Mouse (Mus musculus) erythroblast, embryonic 14.5 days (primary cell): Measurements from ENCODE around the gene Rbfox3.

Source experiments
- GATA1 ChIP-seq: IDR thresholded peaks from 2 replicates; pipeline ENCODE4 v1.6.1; 2012; ENCODE audit warnings: low read length, inconsistent platforms, mixed read lengths
- TAL1 ChIP-seq: IDR thresholded peaks from 3 replicates; pipeline ENCODE4 v1.6.1; 2012; ENCODE audit warnings: low read length, inconsistent platforms, mixed read lengths

DNA sequence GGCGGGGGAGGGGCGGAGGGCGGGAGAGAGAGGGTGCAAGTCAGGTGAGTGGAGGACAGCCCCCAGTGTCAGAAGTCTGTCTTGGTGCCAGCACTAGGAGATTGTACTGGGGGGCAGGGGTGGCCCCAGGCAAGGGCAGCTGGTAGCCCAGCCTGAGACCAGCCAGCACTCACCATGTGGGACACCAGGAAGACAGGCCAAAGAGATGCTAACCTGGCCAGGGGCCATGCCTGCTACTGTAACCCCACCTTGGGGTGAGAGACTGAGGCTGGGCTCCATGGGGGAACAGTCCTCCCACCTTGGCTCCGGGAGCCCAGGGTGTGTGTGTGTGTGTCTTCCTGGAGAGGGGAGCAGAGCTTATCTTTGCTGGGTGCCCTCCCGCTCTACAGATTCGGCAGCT lies 408.4 kb downstream of the Rbfox3 start:
- TF ChIP-seq TAL1 (no peak), GATA1 (no peak)
